ENCODE assay signal across 8 mouse cellular contexts in genomic region chr3:135631096-135631457, GRCm38 (mm10).
DNase-seq lines count a peak whose midpoint lies in the region; ATAC-seq and TF ChIP-seq lines count a peak whose summit lies in the region.

No protein-coding gene starts in this region.

- H3K27me3 ChIP-seq in forebrain, postnatal 0 days (ENCODE audit: insufficient read depth, low read length): no peaks in the 10 kb centered on the region
- H3K27me3 ChIP-seq in neural tube, embryonic 15.5 days (replicated peaks): no peaks in the 10 kb centered on the region

- no peaks in the 10 kb centered on the region for H3K4me1 ChIP-seq in forebrain, postnatal 0 days (ENCODE audit: insufficient read depth)
- H3K4me1 ChIP-seq in neural tube, embryonic 15.5 days: no peaks in the 10 kb centered on the region

- DNase-seq in left cerebral cortex, adult 2 months (ENCODE audit: extremely low spot score in 1 of 2, low spot score in 2 of 2): no peak
- DNase-seq in left cerebral cortex, adult 8-10 months (ENCODE audit: low spot score in 2 of 2): no peak
- peak; percentile 74 for DNase-seq in ES-CJ7 (ENCODE audit: low read depth, low spot score)
- peak; percentile 24 for DNase-seq in cerebellum, adult 11 months
- peak; percentile 45 for DNase-seq in forebrain, postnatal 0 days
- no peak for DNase-seq in ovary, postnatal 36 days (ENCODE audit: low spot score)

- no peak overlapping the region for H3K27ac ChIP-seq in left cerebral cortex, adult 2 months
- no peak overlapping the region for H3K27ac ChIP-seq in forebrain, postnatal 0 days (ENCODE audit: low read depth, low read length)
- no peak overlapping the region for H3K27ac ChIP-seq in neural tube, embryonic 15.5 days (replicated peaks)

- no peak overlapping the region for H3K9ac ChIP-seq in forebrain, postnatal 0 days
- H3K9ac ChIP-seq in neural tube, embryonic 15.5 days (replicated peaks): no peak overlapping the region

- WGBS in forebrain, postnatal 0 days: 62% methylated on average over 10 of the region's 10 CpGs
- 68% methylated on average over 10 of the region's 10 CpGs for WGBS in neural tube, embryonic 15.5 days

- H3K36me3 ChIP-seq in forebrain, postnatal 0 days (ENCODE audit: insufficient read depth): 0 out of 2 replicates have a peak, but pooled peaks cover 3% of the 10 kb centered on the region
- 0 out of 2 replicates have a peak, but pooled peaks cover 7% of the 10 kb centered on the region for H3K36me3 ChIP-seq in neural tube, embryonic 15.5 days

- intact Hi-C loops in left cerebral cortex, adult 2 months (cut with DNase I): loop anchor here (5.0 kb wide), 1 partner anchor 81 kb away; no protein-coding TSS in a partner anchor

- ATAC-seq in forebrain, postnatal 0 days: peak; percentile 89
- ATAC-seq in neural tube, embryonic 15.5 days (ENCODE audit: low FRiP score): peak; percentile 62
- ATAC-seq in megakaryocyte, adult 5-6 weeks (ENCODE audit: poor library complexity, severe bottlenecking): no peak

- H3K4me3 ChIP-seq in left cerebral cortex, adult 2 months: no peak overlapping the region
- no peak overlapping the region for H3K4me3 ChIP-seq in forebrain, postnatal 0 days (ENCODE audit: low read depth, low read length)
- H3K4me3 ChIP-seq in neural tube, embryonic 15.5 days (replicated peaks): no peak overlapping the region

- no peaks in the 10 kb centered on the region for H3K9me3 ChIP-seq in forebrain, postnatal 0 days (ENCODE audit: low read length)
- H3K9me3 ChIP-seq in neural tube, embryonic 15.5 days (replicated peaks): no peaks in the 10 kb centered on the region

- no peak overlapping the region for H3K4me2 ChIP-seq in forebrain, postnatal 0 days (ENCODE audit: low read depth)
- no peak overlapping the region for H3K4me2 ChIP-seq in neural tube, embryonic 15.5 days

- TF ChIP-seq CTCF in left cerebral cortex, adult 2 months (IDR thresholded peaks at IDR 0.05): peak; percentile 54
- TF ChIP-seq CTCF in forebrain, postnatal 0 days (IDR thresholded peaks at IDR 0.05; ENCODE audit: low read depth): peak; percentile 63

Comparison
In these comparisons a context has a peak if more than half of its experiments do, and no peak if none do; other contexts are left out.
1. DNase-seq: peak in ES-CJ7 (single experiment), cerebellum, adult 11 months (single experiment) and forebrain, postnatal 0 days (single experiment); none in left cerebral cortex, adult 2 months (0 of 2), left cerebral cortex, adult 8-10 months (0 of 2) and ovary, postnatal 36 days (single experiment).